In genomic region chr11:75262791-75263190, GRCm38 (mm10) we compare ENCODE assay signal across 8 mouse cellular contexts.
DNase-seq lines count a peak whose midpoint lies in the region; ATAC-seq and TF ChIP-seq lines count a peak whose summit lies in the region.

No protein-coding gene starts in this region.

- peak overlapping the region; percentile 58 for H3K27ac ChIP-seq in forebrain, embryonic 10.5 days
- no peak overlapping the region for H3K27ac ChIP-seq in forebrain, postnatal 0 days (ENCODE audit: low read depth, low read length)
- peak overlapping the region; percentile 84 for H3K27ac ChIP-seq in layer of hippocampus, adult 2 months
- H3K27ac ChIP-seq in embryonic facial prominence, embryonic 12.5 days: no peak overlapping the region
- H3K27ac ChIP-seq in midbrain, embryonic 12.5 days (replicated peaks): peak overlapping the region; percentile 67; the same call in 1 of the 2 replicates
- H3K27ac ChIP-seq in liver, postnatal 0 days (ENCODE audit: low read depth): no peak overlapping the region

- H3K36me3 ChIP-seq in forebrain, embryonic 10.5 days (replicated peaks): no peaks in the 10 kb centered on the region
- H3K36me3 ChIP-seq in forebrain, postnatal 0 days (ENCODE audit: insufficient read depth): no peaks in the 10 kb centered on the region
- no peaks in the 10 kb centered on the region for H3K36me3 ChIP-seq in embryonic facial prominence, embryonic 12.5 days
- no peaks in the 10 kb centered on the region for H3K36me3 ChIP-seq in midbrain, embryonic 12.5 days
- H3K36me3 ChIP-seq in liver, postnatal 0 days (replicated peaks; ENCODE audit: insufficient read depth, low read length): no peaks in the 10 kb centered on the region

- no peak overlapping the region for H3K9ac ChIP-seq in forebrain, postnatal 0 days
- H3K9ac ChIP-seq in embryonic facial prominence, embryonic 12.5 days: 0 out of 2 replicates have a peak overlapping the region, but pooled peaks have one; percentile 15
- H3K9ac ChIP-seq in midbrain, embryonic 12.5 days (replicated peaks): no peak overlapping the region
- H3K9ac ChIP-seq in liver, postnatal 0 days (replicated peaks): no peak overlapping the region

- peaks cover 73% of the 10 kb centered on the region for H3K4me1 ChIP-seq in forebrain, embryonic 10.5 days
- no peaks in the 10 kb centered on the region for H3K4me1 ChIP-seq in forebrain, postnatal 0 days (ENCODE audit: insufficient read depth)
- H3K4me1 ChIP-seq in embryonic facial prominence, embryonic 12.5 days: peaks cover 29% of the 10 kb centered on the region
- peaks cover 41% of the 10 kb centered on the region for H3K4me1 ChIP-seq in midbrain, embryonic 12.5 days
- H3K4me1 ChIP-seq in liver, postnatal 0 days (ENCODE audit: insufficient read depth): 0 out of 2 replicates have a peak, but pooled peaks cover 5% of the 10 kb centered on the region

- 54% methylated on average over 5 of the region's 5 CpGs for WGBS in forebrain, embryonic 10.5 days
- 54% methylated on average over 5 of the region's 5 CpGs for WGBS in forebrain, postnatal 0 days
- 50% methylated on average over 5 of the region's 5 CpGs for WGBS in embryonic facial prominence, embryonic 12.5 days
- 47% methylated on average over 5 of the region's 5 CpGs for WGBS in midbrain, embryonic 12.5 days
- WGBS in liver, postnatal 0 days (ENCODE audit: insufficient replicate concordance): 45% methylated on average over 5 of the region's 5 CpGs

- no peak for TF ChIP-seq EP300 in liver, postnatal 0 days (IDR thresholded peaks at IDR 0.05; ENCODE audit: low read depth)

- DNase-seq in forebrain, embryonic 10.5 days (ENCODE audit: extremely low spot score, low spot score): no peak
- DNase-seq in forebrain, postnatal 0 days: no peak
- no peak for DNase-seq in layer of hippocampus, adult 2 months (ENCODE audit: low spot score in 2 of 2)
- no peak for DNase-seq in layer of hippocampus, adult 9-11 months
- no peak for DNase-seq in liver, postnatal 0 days

- H3K9me3 ChIP-seq in forebrain, embryonic 10.5 days: no peaks in the 10 kb centered on the region
- no peaks in the 10 kb centered on the region for H3K9me3 ChIP-seq in forebrain, postnatal 0 days (ENCODE audit: low read length)
- H3K9me3 ChIP-seq in embryonic facial prominence, embryonic 12.5 days: no peaks in the 10 kb centered on the region
- no peaks in the 10 kb centered on the region for H3K9me3 ChIP-seq in midbrain, embryonic 12.5 days
- no peaks in the 10 kb centered on the region for H3K9me3 ChIP-seq in liver, postnatal 0 days (ENCODE audit: low read length)

- H3K4me2 ChIP-seq in forebrain, postnatal 0 days (ENCODE audit: low read depth): no peak overlapping the region
- no peak overlapping the region for H3K4me2 ChIP-seq in embryonic facial prominence, embryonic 12.5 days (replicated peaks)
- no peak overlapping the region for H3K4me2 ChIP-seq in midbrain, embryonic 12.5 days (replicated peaks)
- no peak overlapping the region for H3K4me2 ChIP-seq in liver, postnatal 0 days (ENCODE audit: low read depth, low read length)

- no peak for ATAC-seq in forebrain, postnatal 0 days
- ATAC-seq in embryonic facial prominence, embryonic 12.5 days (ENCODE audit: insufficient number of reproducible peaks, insufficient read depth, low FRiP score, low TSS enrichment): no peak
- no peak for ATAC-seq in midbrain, embryonic 12.5 days (ENCODE audit: low FRiP score, low read depth)
- ATAC-seq in monocyte, adult 5-6 weeks (replicated peaks; ENCODE audit: insufficient number of reproducible peaks, low FRiP score, low TSS enrichment, poor library complexity, severe bottlenecking): no peak
- no peak for ATAC-seq in liver, postnatal 0 days

- no peak for TF ChIP-seq CTCF in forebrain, postnatal 0 days (IDR thresholded peaks at IDR 0.05; ENCODE audit: low read depth)
- no peak for TF ChIP-seq CTCF in layer of hippocampus, adult 2 months (conservative IDR thresholded peaks at IDR 0.05)
- TF ChIP-seq CTCF in liver, postnatal 0 days (IDR thresholded peaks at IDR 0.05; ENCODE audit: low read depth): no peak

- no peak overlapping the region for H3K4me3 ChIP-seq in forebrain, embryonic 10.5 days
- H3K4me3 ChIP-seq in forebrain, postnatal 0 days (ENCODE audit: low read depth, low read length): no peak overlapping the region
- H3K4me3 ChIP-seq in layer of hippocampus, adult 2 months: no peak overlapping the region
- H3K4me3 ChIP-seq in embryonic facial prominence, embryonic 12.5 days: no peak overlapping the region
- H3K4me3 ChIP-seq in midbrain, embryonic 12.5 days: no peak overlapping the region
- no peak overlapping the region for H3K4me3 ChIP-seq in liver, postnatal 0 days (ENCODE audit: low read depth, low read length)

- H3K27me3 ChIP-seq in forebrain, embryonic 10.5 days (ENCODE audit: poor library complexity, severe bottlenecking): peaks cover 73% of the 10 kb centered on the region
- no peaks in the 10 kb centered on the region for H3K27me3 ChIP-seq in forebrain, postnatal 0 days (ENCODE audit: insufficient read depth, low read length)
- 0 out of 2 replicates have a peak, but pooled peaks cover 2% of the 10 kb centered on the region for H3K27me3 ChIP-seq in embryonic facial prominence, embryonic 12.5 days
- H3K27me3 ChIP-seq in midbrain, embryonic 12.5 days: no peaks in the 10 kb centered on the region
- no peaks in the 10 kb centered on the region for H3K27me3 ChIP-seq in liver, postnatal 0 days (ENCODE audit: insufficient read depth, low read length)

Comparison
In these comparisons a context has a peak if more than half of its experiments do, and no peak if none do; other contexts are left out.
1. H3K27ac ChIP-seq: peak in forebrain, embryonic 10.5 days (single experiment), layer of hippocampus, adult 2 months (single experiment) and midbrain, embryonic 12.5 days (single experiment); none in forebrain, postnatal 0 days (single experiment), embryonic facial prominence, embryonic 12.5 days (single experiment) and liver, postnatal 0 days (single experiment).